Mouse (Mus musculus) CD8-positive naive resting alpha-beta T cell, adult 2 months (primary cell): ENCODE measurements at regions not wholly inside any gene's neighbourhood (a gene's known extent, or its start where the extent isn't known, plus 50 kb on each side); places are given as distances from the start of the nearest gene placed in this dataset.

Experiments used
- DNase-seq, 2 experiments: peaks; one replicate each; pipeline ENCODE4 v3.0.0; 2022; ENCODE audit warnings: low read depth in 2 of 2, low spot score in 2 of 2

DNA sequence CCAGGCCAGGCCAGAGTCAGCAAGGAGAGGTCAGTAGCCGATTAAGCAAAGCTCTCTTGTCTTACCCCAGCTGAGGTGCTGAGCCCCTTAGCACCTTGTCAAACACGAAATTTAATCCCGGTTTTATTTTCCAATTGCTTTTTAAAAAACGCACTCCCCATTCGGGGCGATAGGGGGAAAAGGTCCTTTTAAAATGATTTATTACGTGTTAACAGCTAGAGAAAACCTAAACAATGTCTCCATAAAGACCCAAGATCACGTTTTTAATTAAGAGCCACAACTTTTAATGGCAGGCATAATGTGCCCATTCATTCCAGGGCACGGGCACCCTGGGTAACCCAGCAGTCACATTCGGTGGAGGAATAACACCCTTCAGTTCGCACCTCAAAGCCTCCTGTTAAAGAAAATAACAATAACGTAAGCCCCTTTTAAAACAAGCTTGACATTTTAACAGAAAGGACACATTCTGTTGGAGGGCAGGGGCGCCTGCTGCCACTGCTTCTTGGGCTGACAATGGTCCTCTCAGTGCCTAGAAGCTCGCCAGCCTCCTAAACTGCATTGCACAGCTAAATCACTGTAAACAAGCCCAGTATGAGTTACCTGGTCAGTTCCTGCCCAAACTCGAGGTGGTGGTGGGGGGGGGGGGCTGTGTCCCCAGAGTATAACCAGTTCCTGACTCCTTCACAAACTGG, 79.1 kb upstream of the Elac2 start:
- DNase-seq: no peak

DNA sequence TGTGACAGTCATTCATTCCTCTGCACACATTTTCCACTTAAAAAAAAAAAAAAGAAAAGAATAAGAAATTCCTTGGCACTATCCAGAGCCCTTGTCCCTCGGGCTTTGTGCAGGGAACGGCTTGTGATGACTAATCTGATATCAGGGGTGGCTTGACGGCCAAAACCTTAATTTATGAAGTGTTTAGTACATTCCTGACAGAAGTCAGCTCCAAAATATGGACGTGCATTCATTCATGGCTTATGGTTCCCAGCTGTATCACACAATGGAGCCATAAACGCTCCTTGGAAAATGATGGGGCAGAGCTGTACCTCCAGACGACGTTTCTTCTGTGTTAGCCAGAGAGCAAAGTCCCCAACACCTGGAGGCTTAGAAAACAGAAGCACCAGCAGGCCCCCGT, 62.1 kb upstream of the Elac2 start:
- no peak for DNase-seq

DNA sequence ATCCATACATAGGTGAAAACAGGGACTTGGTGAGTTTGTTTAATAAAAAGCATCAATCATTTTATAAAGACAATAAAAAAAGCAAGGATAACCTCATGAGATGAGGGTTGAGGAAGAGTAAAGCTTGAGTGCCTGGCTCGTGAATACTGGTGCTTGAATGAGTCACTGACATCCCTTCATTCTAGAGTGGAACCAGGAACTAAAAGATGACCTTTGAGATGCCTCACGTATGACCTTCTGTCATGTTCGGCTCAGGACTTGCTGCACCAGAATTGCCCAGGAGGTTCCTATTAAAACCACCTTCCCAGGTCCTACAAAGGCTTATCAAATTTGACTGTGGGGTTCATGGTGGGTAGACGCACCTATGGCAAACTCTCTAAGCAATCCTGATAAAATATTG, 61.5 kb upstream of the Elac2 start:
- DNase-seq: no peak

DNA sequence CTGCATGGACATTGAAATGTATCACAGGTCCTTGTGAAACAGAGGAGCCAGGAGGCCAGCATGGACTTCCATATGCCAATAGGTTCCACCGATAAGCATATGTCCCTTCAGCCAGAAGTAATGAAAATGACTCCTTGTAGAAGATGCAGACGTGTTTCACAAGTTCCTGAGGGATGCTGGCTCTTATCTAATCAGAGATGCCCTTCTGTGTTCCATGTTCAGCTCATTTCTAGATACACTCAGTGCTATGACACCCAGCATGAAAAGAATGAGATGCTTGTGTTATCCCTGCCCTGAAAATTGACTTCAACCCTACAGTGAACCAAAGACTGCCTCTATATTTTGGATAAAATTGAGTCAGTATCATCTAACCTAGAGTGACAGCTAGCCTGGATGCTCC, 53.8 kb upstream of the Elac2 start:
- DNase-seq: no peak

DNA sequence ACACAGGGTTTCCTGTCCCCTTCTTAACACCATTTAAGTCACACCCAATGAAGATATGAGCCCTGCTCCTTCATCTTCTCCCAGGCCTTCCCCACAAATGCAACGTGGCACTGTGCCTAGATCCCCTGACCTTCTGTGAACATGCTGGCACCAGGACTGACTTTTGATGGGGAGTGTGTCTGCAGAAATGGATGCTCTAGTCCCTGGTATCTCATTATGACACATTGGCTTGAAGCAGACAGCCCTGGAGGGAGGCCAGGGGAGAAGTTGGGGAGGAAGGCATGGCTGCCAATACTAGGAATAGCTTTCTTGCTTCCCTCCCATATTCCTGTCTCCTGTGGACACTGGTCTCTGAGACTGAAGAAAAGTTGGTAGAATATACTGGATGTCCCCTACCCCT, 52.9 kb upstream of the Elac2 start:
- DNase-seq: no peak
